Mouse (Mus musculus) frontal cortex, postnatal 25 days (tissue): Measurements from ENCODE around the gene Mt4.
A peak's percentile ranks its signal among the peaks of the same experiment; 100 is the strongest.
"Not testable (repeated sequence)": the region's sequence is repeated elsewhere in the genome, so short reads cannot be mapped to it uniquely, and the experiment has no call there.

ENCODE experiments used
- DNase-seq, 2 experiments: peaks; one replicate each; pipeline ENCODE4 v3.0.0; 2022; ENCODE audit warnings: low spot score in 2 of 2

Gene Mt4

GRCm38 (mm10) chr8:94135556-94135955 is 1.4 kb upstream of the Mt4 start:
- DNase-seq = no peak

DNA sequence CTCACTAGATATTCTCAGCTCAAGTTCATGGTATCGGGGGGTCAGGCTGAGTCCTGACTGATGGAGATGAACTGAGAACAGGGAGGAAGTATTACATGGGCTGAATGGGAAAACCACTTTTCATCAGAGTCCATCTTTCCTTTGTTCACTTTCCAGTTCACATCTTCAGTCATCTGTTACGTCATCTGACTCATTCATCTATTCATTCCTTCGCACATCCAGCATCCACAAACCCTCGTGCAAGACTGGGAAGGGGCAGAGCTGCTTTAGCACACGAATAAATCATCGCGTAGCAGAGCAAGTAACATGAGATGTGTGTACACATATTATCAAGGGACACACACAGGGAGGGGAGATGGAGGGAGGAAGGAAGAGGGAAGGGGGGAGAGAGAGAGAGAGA is 805 bp upstream of the Mt4 start:
- no peak for DNase-seq

DNA sequence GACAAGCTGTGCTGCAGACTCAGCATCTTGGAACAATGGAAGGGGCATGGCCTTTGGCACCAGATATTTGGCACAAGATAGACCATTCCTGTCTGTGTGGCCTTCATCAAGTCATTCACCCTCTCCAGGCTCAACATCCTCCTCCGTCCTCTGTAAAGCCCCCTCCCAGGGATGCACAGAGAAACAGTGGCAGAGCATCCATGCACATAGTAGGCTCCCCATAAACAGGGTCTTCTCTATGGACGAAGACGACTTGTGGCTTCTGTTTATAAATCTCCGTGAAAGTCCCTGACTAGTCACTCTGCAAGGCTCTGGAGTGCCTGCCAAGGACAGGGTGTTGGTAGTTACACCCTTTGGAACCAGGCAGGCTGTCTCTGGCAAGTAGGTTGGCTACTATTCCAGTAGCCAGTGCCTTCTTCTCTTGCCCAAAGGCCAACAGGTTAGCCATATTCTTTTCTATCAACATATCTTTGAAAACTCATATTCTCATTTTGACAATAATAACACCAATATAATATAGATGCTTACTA is 3.3 kb downstream of the Mt4 start:
- no peak for DNase-seq

GRCm38 (mm10) chr8:94148236-94148635 is 11.2 kb downstream of the Mt4 start:
- DNase-seq = no peak

DNA sequence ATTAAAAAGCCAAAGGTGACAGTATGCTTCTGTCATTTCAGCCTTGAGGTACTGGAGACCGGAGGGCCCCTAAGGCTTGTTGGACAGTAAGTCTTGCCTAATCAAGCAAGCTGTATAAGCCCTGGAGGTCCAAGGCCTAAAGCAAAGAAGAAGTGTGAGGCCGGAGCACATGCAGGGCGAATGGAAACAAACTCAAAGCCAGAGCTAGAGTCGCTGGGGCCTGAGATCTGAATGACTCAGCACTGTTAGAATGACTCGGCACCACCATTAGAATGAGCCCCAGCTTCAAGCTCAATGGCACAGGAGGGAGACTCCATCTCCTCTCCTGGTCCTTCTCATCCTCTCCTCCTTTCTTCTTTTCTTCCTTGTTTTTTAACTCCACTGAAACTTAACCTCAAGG is 13.9 kb downstream of the Mt4 start:
- no peak for DNase-seq

DNA sequence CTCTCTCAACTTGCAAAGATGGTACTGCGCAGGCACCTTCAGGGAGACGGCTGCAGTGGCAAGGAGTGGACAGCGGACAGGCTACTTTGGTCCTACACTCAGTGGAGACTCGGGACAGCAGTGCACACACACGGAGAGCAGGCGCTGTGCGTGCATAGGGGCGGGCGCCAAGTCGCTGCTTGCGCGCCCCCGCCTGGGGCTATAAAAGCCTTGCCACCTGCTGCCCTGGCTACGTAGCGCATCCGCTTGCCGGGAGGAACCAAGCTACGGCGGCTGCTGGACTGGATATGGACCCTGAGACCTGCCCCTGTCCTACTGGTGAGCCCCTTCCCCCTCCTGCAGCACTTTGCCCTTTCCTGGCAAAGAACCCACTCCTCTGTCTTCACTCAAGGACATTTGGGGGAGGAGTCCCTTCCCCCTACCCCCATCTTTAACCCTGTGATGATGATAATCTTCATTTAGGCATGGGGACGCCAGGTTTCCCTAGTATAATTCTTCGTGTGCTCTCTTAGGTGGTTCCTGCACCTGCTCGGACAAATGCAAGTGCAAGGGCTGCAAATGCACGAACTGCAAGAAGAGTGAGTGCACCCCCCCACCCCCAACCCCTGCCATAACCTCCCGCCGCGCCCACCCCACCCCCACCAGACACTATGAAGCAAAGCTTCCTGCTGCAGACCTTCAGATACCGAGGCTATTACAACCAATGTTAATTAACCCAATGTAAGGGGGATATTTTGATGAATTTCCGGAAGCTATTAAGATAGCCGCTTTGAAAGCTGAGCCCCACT is 15.7 kb downstream of the Mt4 start, which contains the start of gene Mt3:
Mt3 (plus strand) TSS at position 95 of the 788 bp plus-strand sequence.
- DNase-seq = peak; percentile 76 to 78

DNA sequence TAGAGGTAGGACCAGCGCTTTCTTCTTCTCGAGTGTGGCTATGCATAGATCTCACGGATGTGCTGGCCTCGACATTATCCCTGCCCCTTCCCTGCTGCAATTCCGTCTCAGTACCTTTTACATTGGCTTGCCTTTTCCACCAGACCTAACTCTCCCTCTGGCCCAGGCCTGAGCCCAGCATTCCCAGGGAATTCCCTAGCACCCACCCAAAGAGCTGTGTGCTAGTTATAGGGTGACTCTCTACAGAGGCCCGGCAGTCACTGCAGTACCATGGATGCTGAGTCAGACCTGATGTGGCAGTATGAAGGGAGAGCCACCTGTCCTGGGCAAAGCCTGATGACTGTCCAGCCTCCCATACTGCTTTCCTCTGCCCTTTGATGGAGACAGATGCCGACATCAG is 16.5 kb downstream of the Mt4 start:
- DNase-seq = peak; percentile 28 to 30

DNA sequence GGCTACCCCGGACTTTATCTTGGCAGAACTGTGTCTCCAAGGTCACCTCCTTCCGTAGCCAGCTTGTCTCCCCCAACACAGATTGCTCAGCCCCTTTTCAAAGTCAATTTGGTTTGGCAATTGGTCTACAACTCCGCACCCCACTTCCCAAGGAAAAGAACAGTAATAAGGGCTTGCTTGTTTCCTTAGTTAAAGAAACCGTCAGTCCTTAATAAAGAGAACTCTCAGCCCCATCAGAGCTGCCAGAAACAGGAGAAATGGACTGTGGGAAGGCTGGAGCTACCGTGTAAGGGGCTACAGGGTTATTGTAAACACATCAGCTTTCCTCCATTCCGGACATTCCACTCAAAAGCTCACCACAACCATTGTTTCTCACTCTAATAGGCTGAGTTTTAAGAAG is 17.5 kb downstream of the Mt4 start:
- DNase-seq = no peak

DNA sequence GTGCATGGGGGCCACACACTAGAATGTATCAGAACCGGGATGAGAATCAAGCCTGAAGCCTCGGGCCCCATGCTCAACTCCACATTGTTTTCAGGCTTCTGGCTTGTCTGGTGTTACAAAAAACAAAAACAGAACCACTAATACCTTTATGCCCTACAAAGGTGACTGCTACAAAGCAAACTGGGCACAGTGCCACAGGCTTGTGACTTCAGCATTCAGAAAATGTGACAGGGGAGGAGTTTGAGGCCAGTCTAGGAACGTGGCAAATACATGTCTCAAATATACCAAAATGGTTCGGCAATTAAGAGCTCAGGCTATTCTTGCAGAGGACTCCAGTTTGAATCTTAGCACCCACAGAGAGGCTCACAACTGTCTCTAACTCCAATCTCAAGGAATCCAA is 19.1 kb downstream of the Mt4 start:
- no peak for DNase-seq

DNA sequence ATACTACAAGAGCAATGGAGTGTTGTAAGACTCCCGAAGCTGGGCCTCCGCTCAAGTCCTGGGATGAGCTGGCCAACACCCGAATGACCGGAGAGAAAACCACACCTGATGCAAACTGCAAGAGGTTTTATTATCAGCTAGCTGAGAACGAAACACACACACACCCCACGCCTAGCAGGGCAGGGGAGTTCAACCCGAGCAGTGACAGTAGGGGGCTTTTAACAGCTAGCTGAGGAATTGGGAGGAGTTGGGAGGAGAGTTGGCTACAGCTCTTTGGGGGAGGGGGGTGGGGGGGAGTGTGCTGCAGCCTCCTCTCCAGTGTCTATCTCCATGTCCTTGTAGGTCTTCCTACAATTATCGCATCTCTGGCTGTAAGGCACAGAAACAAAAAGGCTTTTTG is 28.8 kb downstream of the Mt4 start:
- not testable (repeated sequence) for DNase-seq

GRCm38 (mm10) chr8:94167244-94167643 is 30.2 kb downstream of the Mt4 start:
- DNase-seq = peak; percentile 96 to 99

- DNase-seq = no peak
These were observed 32.5 kb downstream of the Mt4 start for GRCm38 (mm10) chr8:94169547-94169946.

GRCm38 (mm10) chr8:94171321-94171755 is 34.3 kb downstream of the Mt4 start:
- DNase-seq = no peak

DNA sequence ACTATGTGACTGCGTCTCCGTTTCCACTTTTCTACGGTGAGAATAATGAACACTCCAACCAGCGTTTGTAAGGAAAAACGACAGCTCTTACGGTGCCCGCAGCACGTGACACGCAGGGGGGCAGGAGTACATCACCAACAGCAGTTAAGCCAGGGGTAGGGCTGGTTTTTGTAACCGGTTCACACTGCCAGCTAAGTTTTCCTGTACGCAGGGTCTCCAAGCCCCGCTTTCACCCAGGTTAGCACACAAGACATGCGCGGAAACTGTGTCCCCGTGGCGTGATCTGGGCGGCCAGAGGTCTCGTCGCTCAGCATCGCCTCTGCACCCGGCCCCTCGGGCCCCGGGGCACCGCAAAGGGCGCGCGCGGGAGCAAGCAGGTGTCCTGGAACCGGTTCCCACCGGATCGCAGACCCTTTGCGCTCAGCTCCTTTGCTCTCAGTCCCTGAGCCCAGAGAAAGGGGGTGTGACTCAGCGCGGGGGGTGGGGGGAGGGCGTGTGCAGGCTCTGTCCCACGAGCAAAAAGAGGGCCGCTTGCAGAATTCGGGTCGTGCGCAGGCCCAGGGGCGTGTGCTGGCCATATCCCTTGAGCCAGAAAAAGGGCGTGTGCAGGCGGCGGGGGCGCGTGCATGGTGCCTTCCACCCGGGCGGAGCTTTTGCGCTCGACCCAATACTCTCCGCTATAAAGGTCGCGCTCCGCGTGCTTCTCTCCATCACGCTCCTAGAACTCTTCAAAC is 35.2 kb downstream of the Mt4 start, which contains the start of gene Mt2:
Mt2 (plus strand) TSS at position 590 of the 734 bp plus-strand sequence.
- peak; percentile 41 to 57 for DNase-seq

GRCm38 (mm10) chr8:94172809-94173732 is 36.1 kb downstream of the Mt4 start:
- no peak for DNase-seq

DNA sequence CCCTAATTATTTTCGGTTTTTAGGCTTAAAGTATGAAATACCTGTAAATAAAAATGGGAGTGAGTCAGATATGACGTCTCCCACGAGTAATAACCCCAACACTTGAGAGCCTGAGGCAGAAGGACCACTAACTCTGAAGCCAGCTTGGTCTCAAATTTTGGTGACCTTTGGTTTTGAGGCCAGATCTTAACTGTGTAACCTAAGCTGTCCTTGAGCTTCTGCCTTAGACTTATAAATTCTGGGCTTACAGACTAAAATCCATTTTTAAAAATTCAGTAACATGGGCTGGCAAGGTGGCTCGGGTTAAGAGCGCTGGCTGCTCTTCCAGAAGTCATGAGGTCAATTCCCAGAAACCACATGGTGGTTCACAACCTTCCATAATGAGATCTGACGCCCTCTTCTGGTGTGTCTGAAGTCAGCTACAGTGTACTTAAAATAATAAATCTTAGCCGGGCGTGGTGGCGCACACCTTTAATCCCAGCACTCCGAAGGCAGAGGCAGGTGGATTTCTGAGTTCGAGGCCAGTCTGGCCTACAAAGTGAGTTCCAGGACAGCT is 36.9 kb downstream of the Mt4 start:
- DNase-seq = no peak

DNA sequence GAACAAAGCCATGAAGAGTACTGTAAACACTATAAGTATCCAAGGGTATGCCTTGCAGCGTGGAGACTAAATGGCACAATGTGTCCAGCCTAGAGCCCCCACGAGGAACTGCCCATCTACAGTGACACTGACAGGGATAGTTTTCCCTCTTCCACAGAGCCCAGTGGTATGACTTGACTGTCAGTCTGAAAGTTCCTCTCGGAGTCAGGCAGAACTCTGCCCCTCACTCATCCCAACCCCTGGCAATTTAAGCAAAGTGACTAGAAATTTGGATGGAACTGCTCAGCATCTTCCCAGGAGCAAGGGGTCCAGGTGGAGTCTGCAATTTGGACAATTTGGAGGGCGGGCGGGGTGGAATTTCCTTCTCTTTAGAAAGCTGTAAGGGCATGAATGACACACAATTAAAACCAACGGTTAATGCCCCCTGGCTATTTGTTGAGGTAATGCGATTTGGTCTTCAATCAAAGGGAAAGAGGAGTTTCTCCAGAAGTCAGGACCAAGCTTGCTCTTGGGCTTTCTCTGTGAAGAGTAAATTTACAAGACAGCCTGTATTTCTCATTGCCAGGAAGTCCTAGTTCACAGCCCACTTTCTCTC is 37.7 kb downstream of the Mt4 start:
- DNase-seq = no peak

DNA sequence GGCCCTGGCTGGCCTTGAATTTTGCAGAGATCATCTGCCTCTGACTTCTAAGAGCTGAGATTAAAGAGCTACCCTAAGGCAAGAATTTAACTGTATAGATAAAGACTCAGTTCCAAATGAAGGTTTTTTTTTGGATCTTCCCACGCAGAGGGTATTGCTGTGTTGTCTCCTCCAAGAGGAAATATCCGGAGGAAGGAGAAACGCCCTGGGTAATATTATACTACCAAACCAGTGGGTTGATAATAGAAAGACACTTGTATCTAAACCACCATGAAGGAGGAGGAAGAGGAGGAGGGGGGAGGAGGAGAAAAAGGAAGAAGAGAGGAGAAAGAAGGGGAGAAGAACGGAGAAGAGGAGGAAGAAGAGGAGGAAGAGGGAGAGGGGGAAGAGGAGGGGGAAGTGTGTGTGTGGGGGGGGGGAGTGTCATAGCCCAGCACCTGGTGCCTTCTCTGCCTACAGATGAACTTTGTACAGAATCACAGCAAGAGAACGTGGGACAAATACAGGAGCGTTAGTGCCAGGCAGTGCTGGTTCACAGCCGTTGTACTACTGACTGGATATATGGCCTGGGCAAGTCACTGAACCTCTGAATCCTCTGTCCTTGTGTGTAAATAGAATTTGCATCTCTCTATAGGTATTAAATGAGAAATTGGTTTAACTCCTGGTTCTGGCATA is 40.9 kb downstream of the Mt4 start:
- no peak for DNase-seq

- peak; percentile 74 to 79 for DNase-seq
These were observed 42.1 kb downstream of the Mt4 start, which contains the start of gene Mt1 for GRCm38 (mm10) chr8:94178857-94179712. Gene Mt1, plus strand, starts transcription at chr8:94179082.
